Mouse (Mus musculus): ENCODE measurements around the gene Pias3. TPM values are rescaled to one million over a fixed set of nuclear protein-coding genes. Genes with fewer than 3 reads are reported as not detected.
"Not testable (repeated sequence)": the region's sequence is repeated elsewhere in the genome, so short reads cannot be mapped to it uniquely, and the experiment has no call there.

The Pias3 gene
- total RNA-seq, 2 experiments from 2014 or later: 25.6 to 31.7 TPM

- no peak for DNase-seq (ENCODE audit: low spot score in 2 of 2)
These were observed 11.9 kb upstream of the Pias3 start for GRCm38 (mm10) chr3:96684151-96684821.

GRCm38 (mm10) chr3:96684822-96685156 is 11.4 kb upstream of the Pias3 start:
- no peak for DNase-seq (ENCODE audit: low spot score in 2 of 2)

GRCm38 (mm10) chr3:96686057-96686456 is 10.1 kb upstream of the Pias3 start:
- DNase-seq (ENCODE audit: low spot score in 2 of 2): not testable (repeated sequence)

- no peak for DNase-seq (ENCODE audit: low spot score in 2 of 2)
These were observed 7.3 kb upstream of the Pias3 start for GRCm38 (mm10) chr3:96688854-96689253.

GRCm38 (mm10) chr3:96690298-96690697 is 5.9 kb upstream of the Pias3 start:
- no peak for DNase-seq (ENCODE audit: low spot score in 2 of 2)

GRCm38 (mm10) chr3:96692506-96692905 is 3.7 kb upstream of the Pias3 start:
- DNase-seq (ENCODE audit: low spot score in 2 of 2): peak; percentile 46 to 61

- DNase-seq (ENCODE audit: low spot score in 2 of 2): no peak
These were observed 2.6 kb upstream of the Pias3 start for GRCm38 (mm10) chr3:96693579-96693978.

- peak; percentile 80 to 87 for DNase-seq (ENCODE audit: low spot score in 2 of 2)
These were observed 865 bp downstream of the Pias3 start for GRCm38 (mm10) chr3:96696766-96697732.

- no peak for DNase-seq (ENCODE audit: low spot score in 2 of 2)
These were observed 3.0 kb downstream of the Pias3 start for GRCm38 (mm10) chr3:96698993-96699690.

GRCm38 (mm10) chr3:96700376-96700775 is 4.2 kb downstream of the Pias3 start:
- DNase-seq (ENCODE audit: low spot score in 2 of 2): peak in 1 of 2 experiments; percentile 31

GRCm38 (mm10) chr3:96701003-96701402 is 4.8 kb downstream of the Pias3 start:
- DNase-seq (ENCODE audit: low spot score in 2 of 2): no peak

- DNase-seq (ENCODE audit: low spot score in 2 of 2): no peak
These were observed 8.6 kb downstream of the Pias3 start for GRCm38 (mm10) chr3:96704778-96705177.

- DNase-seq (ENCODE audit: low spot score in 2 of 2): no peak
These were observed 10.0 kb downstream of the Pias3 start for GRCm38 (mm10) chr3:96706217-96706616.

GRCm38 (mm10) chr3:96706984-96707383 is 10.8 kb downstream of the Pias3 start:
- DNase-seq (ENCODE audit: low spot score in 2 of 2): no peak

GRCm38 (mm10) chr3:96707903-96708683 is 11.9 kb downstream of the Pias3 start, which contains the start of gene Nudt17:
TSS of gene Nudt17 (minus strand) at chr3:96708562.
- DNase-seq (ENCODE audit: low spot score in 2 of 2): peak; percentile 84 to 88

- no peak for DNase-seq (ENCODE audit: low spot score in 2 of 2)
These were observed 12.5 kb downstream of the Pias3 start for GRCm38 (mm10) chr3:96708684-96709064.

GRCm38 (mm10) chr3:96714286-96714685 is 18.1 kb downstream of the Pias3 start:
- no peak for DNase-seq (ENCODE audit: low spot score in 2 of 2)

- no peak for DNase-seq (ENCODE audit: low spot score in 2 of 2)
These were observed 19.7 kb downstream of the Pias3 start for GRCm38 (mm10) chr3:96715854-96716253.

GRCm38 (mm10) chr3:96719173-96719572 is 23.0 kb downstream of the Pias3 start:
- peak; percentile 62 to 78 for DNase-seq (ENCODE audit: low spot score in 2 of 2)

GRCm38 (mm10) chr3:96727343-96727827 is 31.2 kb downstream of the Pias3 start, which contains the start of the genes Polr3c and Rnf115:
TSS of gene Polr3c (minus strand) at chr3:96727628.
TSS of gene Rnf115 (plus strand) at chr3:96727664.
- DNase-seq (ENCODE audit: low spot score in 2 of 2): peak; percentile 88 to 95
